18 mouse cellular contexts compared by ENCODE assay signal in the genomic region with DNA sequence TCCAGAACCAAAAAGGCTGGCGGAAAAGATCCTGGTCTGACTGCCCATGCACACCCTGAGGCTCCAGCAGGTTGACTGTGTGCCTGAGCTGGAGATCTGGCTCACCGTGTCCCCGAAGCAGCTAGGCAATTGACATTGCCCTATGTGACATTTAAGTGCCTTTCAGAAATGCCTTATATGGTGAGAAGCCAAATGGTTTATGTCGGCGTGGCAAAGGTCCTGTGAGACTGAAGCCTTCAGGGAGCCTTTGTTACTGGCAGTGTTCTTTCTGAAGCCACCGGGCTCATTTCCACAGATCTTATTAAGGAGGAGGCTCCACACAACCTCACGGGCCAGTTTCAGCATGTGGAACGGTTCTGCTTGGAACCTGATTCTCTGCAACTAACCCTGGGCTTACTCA. TPM values are rescaled to one million over a fixed set of nuclear protein-coding genes. Genes with fewer than 3 reads are reported as not detected.
A peak's percentile ranks its signal among the peaks of the same experiment; 100 is the strongest.
DNase-seq lines count a peak whose midpoint lies in the region; ATAC-seq and TF ChIP-seq lines count a peak whose summit lies in the region.
"Had no signal": no experiment of that assay in that cellular context is flagged by ENCODE, and none has a peak within 500 bp of the region (broad histone marks: within the 10 kb centered on the region; RNA-seq: fewer than 3 reads in every experiment).

No protein-coding gene starts in this region.

- WGBS in hindbrain, postnatal 0 days: 58% methylated on average over 8 of the region's 8 CpGs
- WGBS in hindbrain, embryonic 14.5 days: 71% methylated on average over 8 of the region's 8 CpGs
- WGBS in kidney, embryonic 16.5 days: 30% methylated on average over 8 of the region's 8 CpGs
- 58% methylated on average over 8 of the region's 8 CpGs for WGBS in neural tube, embryonic 15.5 days

- H3K4me3 ChIP-seq in hindbrain, postnatal 0 days (ENCODE audit: low read length): no peak overlapping the region
- no peak overlapping the region for H3K4me3 ChIP-seq in hindbrain, embryonic 14.5 days (replicated peaks; ENCODE audit: low read length)
- no peak overlapping the region for H3K4me3 ChIP-seq in kidney, embryonic 16.5 days (ENCODE audit: low read length)
- H3K4me3 ChIP-seq in neural tube, embryonic 15.5 days (replicated peaks): no peak overlapping the region
- H3K4me3 ChIP-seq: embryonic facial prominence, embryonic 13.5 days; forebrain, embryonic 13.5 days; heart, embryonic 13.5 days; hindbrain, embryonic 15.5 days had no signal

- ATAC-seq in hindbrain, postnatal 0 days: no peak
- no peak for ATAC-seq in hindbrain, embryonic 14.5 days (ENCODE audit: low FRiP score)
- no peak for ATAC-seq in kidney, embryonic 16.5 days (ENCODE audit: low FRiP score, low TSS enrichment)
- no peak for ATAC-seq in neural tube, embryonic 15.5 days (ENCODE audit: low FRiP score)
- ATAC-seq: forebrain, embryonic 13.5 days; forebrain, postnatal 0 days; inflammation-experienced regulatory T-cells, adult 6 months had no signal

- no peaks in the 10 kb centered on the region for H3K27me3 ChIP-seq in hindbrain, postnatal 0 days (ENCODE audit: insufficient read depth, low read length)
- no peaks in the 10 kb centered on the region for H3K27me3 ChIP-seq in hindbrain, embryonic 14.5 days (ENCODE audit: control insufficient read depth, insufficient read depth, low read length)
- H3K27me3 ChIP-seq in kidney, embryonic 16.5 days (ENCODE audit: insufficient read depth, low read length): no peaks in the 10 kb centered on the region
- peaks cover 3% of the 10 kb centered on the region; the same call in 1 of the 2 replicates for H3K27me3 ChIP-seq in neural tube, embryonic 15.5 days (replicated peaks)
- H3K27me3 ChIP-seq: embryonic facial prominence, embryonic 13.5 days; forebrain, embryonic 13.5 days; hindbrain, embryonic 15.5 days had no signal

- no peak overlapping the region for H3K4me2 ChIP-seq in hindbrain, postnatal 0 days (ENCODE audit: low read depth, low read length)
- H3K4me2 ChIP-seq in hindbrain, embryonic 14.5 days (replicated peaks): no peak overlapping the region
- no peak overlapping the region for H3K4me2 ChIP-seq in kidney, embryonic 16.5 days (replicated peaks; ENCODE audit: low read depth, low read length)
- H3K4me2 ChIP-seq in neural tube, embryonic 15.5 days: no peak overlapping the region
- H3K4me2 ChIP-seq: embryonic facial prominence, embryonic 13.5 days; forebrain, embryonic 13.5 days; heart, embryonic 13.5 days; hindbrain, embryonic 15.5 days had no signal

- TF ChIP-seq CTCF in hindbrain, postnatal 0 days (IDR thresholded peaks at IDR 0.05; ENCODE audit: low read depth): no peak

- DNase-seq in hindbrain, postnatal 0 days (ENCODE audit: low spot score): no peak
- DNase-seq in hindbrain, embryonic 14.5 days (ENCODE audit: low spot score): no peak
- DNase-seq in kidney, postnatal 14 days: peak; percentile 33
- DNase-seq in fat pad, adult 2 months (ENCODE audit: extremely low read depth, low read depth, low spot score): peak; percentile 86
- no peak for DNase-seq in right cerebral cortex, postnatal 14 days
- DNase-seq: adrenal gland, adult 8-10 months; adrenal gland, postnatal 36 days; cerebellum, adult 8-10 months; forebrain, postnatal 0 days; gastrocnemius, postnatal 14 days; heart, postnatal 4 days had no signal

- H3K9ac ChIP-seq in hindbrain, postnatal 0 days (replicated peaks; ENCODE audit: low read length): no peak overlapping the region
- no peak overlapping the region for H3K9ac ChIP-seq in hindbrain, embryonic 14.5 days
- no peak overlapping the region for H3K9ac ChIP-seq in kidney, embryonic 16.5 days (replicated peaks; ENCODE audit: low read length)
- no peak overlapping the region for H3K9ac ChIP-seq in neural tube, embryonic 15.5 days (replicated peaks)
- H3K9ac ChIP-seq: embryonic facial prominence, embryonic 13.5 days; forebrain, embryonic 13.5 days; forebrain, postnatal 0 days; heart, embryonic 13.5 days; hindbrain, embryonic 15.5 days had no signal

- H3K9me3 ChIP-seq in hindbrain, postnatal 0 days (ENCODE audit: low read length): no peaks in the 10 kb centered on the region
- no peaks in the 10 kb centered on the region for H3K9me3 ChIP-seq in hindbrain, embryonic 14.5 days (ENCODE audit: control insufficient read depth, low read length)
- no peaks in the 10 kb centered on the region for H3K9me3 ChIP-seq in kidney, embryonic 16.5 days (ENCODE audit: low read length)
- H3K9me3 ChIP-seq in neural tube, embryonic 15.5 days (replicated peaks): no peaks in the 10 kb centered on the region
- H3K9me3 ChIP-seq: embryonic facial prominence, embryonic 13.5 days; forebrain, embryonic 13.5 days; heart, embryonic 13.5 days; hindbrain, embryonic 15.5 days had no signal

- H3K27ac ChIP-seq in hindbrain, postnatal 0 days: 0 out of 2 replicates have a peak overlapping the region, but pooled peaks have one; percentile 2
- no peak overlapping the region for H3K27ac ChIP-seq in hindbrain, embryonic 14.5 days
- no peak overlapping the region for H3K27ac ChIP-seq in kidney, embryonic 16.5 days (ENCODE audit: low read length)
- H3K27ac ChIP-seq in neural tube, embryonic 15.5 days (replicated peaks): no peak overlapping the region
- H3K27ac ChIP-seq: embryonic facial prominence, embryonic 13.5 days; forebrain, embryonic 13.5 days; heart, embryonic 13.5 days; hindbrain, embryonic 15.5 days had no signal

- 0 out of 2 replicates have a peak, but pooled peaks cover 8% of the 10 kb centered on the region for H3K4me1 ChIP-seq in hindbrain, postnatal 0 days (ENCODE audit: insufficient read depth, low read length)
- H3K4me1 ChIP-seq in hindbrain, embryonic 14.5 days (replicated peaks; ENCODE audit: control insufficient read depth, insufficient read depth, low read length): no peaks in the 10 kb centered on the region; the same call in 1 of the 2 replicates
- H3K4me1 ChIP-seq in kidney, embryonic 16.5 days (ENCODE audit: insufficient read depth, low read length): peaks cover 7% of the 10 kb centered on the region
- H3K4me1 ChIP-seq in neural tube, embryonic 15.5 days: peaks cover 10% of the 10 kb centered on the region

- H3K36me3 ChIP-seq in hindbrain, postnatal 0 days (ENCODE audit: insufficient read depth, low read length): no peaks in the 10 kb centered on the region
- H3K36me3 ChIP-seq in hindbrain, embryonic 14.5 days (replicated peaks; ENCODE audit: control insufficient read depth, insufficient read depth): no peaks in the 10 kb centered on the region
- H3K36me3 ChIP-seq in kidney, embryonic 16.5 days (ENCODE audit: insufficient read depth, low read length): no peaks in the 10 kb centered on the region
- no peaks in the 10 kb centered on the region for H3K36me3 ChIP-seq in neural tube, embryonic 15.5 days
- H3K36me3 ChIP-seq: embryonic facial prominence, embryonic 13.5 days; heart, embryonic 13.5 days; hindbrain, embryonic 15.5 days had no signal

RNA-seq across cellular contexts. Expression of a gene that starts 24.3 kb away (rescaled TPM):
- total RNA-seq in hindbrain, postnatal 0 days (2014; rRNA removed): 210 and 223 TPM in 2 replicates
- polyA plus RNA-seq in hindbrain, postnatal 0 days (2015; fragmentation: Nextera tagmentation; extraction: Ambion mirVana): 139 and 155 TPM in 2 replicates
- polyA plus RNA-seq in hindbrain, embryonic 14.5 days (2014; fragmentation: Nextera tagmentation; extraction: Ambion mirVana): 80.7 and 92.0 TPM in 2 replicates
- polyA plus RNA-seq in kidney, embryonic 16.5 days (2015; fragmentation: Nextera tagmentation; extraction: Ambion mirVana): 5.2 and 6.1 TPM in 2 replicates
- polyA plus RNA-seq in neural tube, embryonic 15.5 days (2015; fragmentation: Nextera tagmentation; extraction: Ambion mirVana): 105 and 117 TPM in 2 replicates

Comparison
In these comparisons a context has a peak if more than half of its experiments do, and no peak if none do; other contexts are left out.
1. DNase-seq: peak in kidney, postnatal 14 days (single experiment) and fat pad, adult 2 months (single experiment); none in hindbrain, postnatal 0 days (single experiment), hindbrain, embryonic 14.5 days (single experiment) and right cerebral cortex, postnatal 14 days (single experiment).
2. RNA of a gene that starts 24.3 kb away (polyA plus RNA-seq): 139 to 155 TPM in hindbrain, postnatal 0 days, 105 to 117 TPM in neural tube, embryonic 15.5 days and 80.7 to 92.0 TPM in hindbrain, embryonic 14.5 days; 5.2 to 6.1 TPM in kidney, embryonic 16.5 days; every median in the first group is over 10 times any median in the second.